Mouse (Mus musculus) CH12.LX (cell line): ENCODE data around the gene Plekhg6. TPM values are rescaled to one million over a fixed set of nuclear protein-coding genes. Genes with fewer than 3 reads are reported as not detected.

Experiments
- DNase-seq: peaks from one replicate; pipeline ENCODE4 v3.0.0-alpha.2; 2013; ENCODE audit errors: extremely low read depth
- H3K27ac ChIP-seq: 2 replicates; pipeline ENCODE4 v1.5.1; 2012; ENCODE audit warnings: low read depth, mild to moderate bottlenecking, control low read depth, moderate library complexity; ENCODE audit not compliant: insufficient read depth
- H3K27me3 ChIP-seq: replicated peaks from 2 replicates; pipeline ENCODE3; 2012; ENCODE audit warnings: inconsistent platforms
- H3K36me3 ChIP-seq, 2 experiments: replicated peaks in 1 of 2; 2 replicates each; pipeline versions ENCODE3 to v1.6.1; 2012; ENCODE audit warnings: inconsistent platforms in 1 of 2, low read length in 1 of 2, mild to moderate bottlenecking in 1 of 2, mixed read lengths in 1 of 2, moderate library complexity in 1 of 2; ENCODE audit not compliant: control insufficient read depth in 1 of 2, insufficient read depth in 1 of 2
- H3K4me1 ChIP-seq, 2 experiments: 2 replicates each; pipeline ENCODE4 v1.6.1; 2012; ENCODE audit warnings: inconsistent platforms in 1 of 2, moderate library complexity in 1 of 2; ENCODE audit not compliant: insufficient read depth in 2 of 2, control insufficient read depth in 1 of 2
- H3K4me2 ChIP-seq: 2 replicates; pipeline ENCODE4 v1.6.1; 2012; ENCODE audit warnings: low read depth, mild to moderate bottlenecking, control low read depth; ENCODE audit not compliant: poor library complexity, insufficient read depth, severe bottlenecking
- H3K4me3 ChIP-seq, 3 experiments: fragments of 150-350 bp in 1 of 3; sonication (generic) in 1 of 3; replicated peaks in 1 of 3; 2 replicates each; pipeline versions ENCODE3 to v1.5.1; 2011 to 2012; ENCODE audit warnings: low read depth in 2 of 3, low read length in 2 of 3, mild to moderate bottlenecking in 2 of 3, moderate library complexity in 2 of 3, control low read depth in 1 of 3, improper control_type of control experiment in 1 of 3, inconsistent platforms in 1 of 3, mixed read lengths in 1 of 3; ENCODE audit not compliant: poor library complexity in 1 of 3
- H3K79me2 ChIP-seq: replicated peaks from 2 replicates; pipeline ENCODE4 v1.6.1; 2012; ENCODE audit warnings: mild to moderate bottlenecking, moderate library complexity; ENCODE audit not compliant: control insufficient read depth, poor library complexity, insufficient read depth, severe bottlenecking; ENCODE audit errors: extremely low read depth
- H3K9ac ChIP-seq: 2 replicates; pipeline ENCODE4 v1.6.1; 2012; ENCODE audit warnings: low read depth, mild to moderate bottlenecking, control low read depth, moderate library complexity; ENCODE audit not compliant: insufficient read depth
- H3K9me3 ChIP-seq: replicated peaks from 2 replicates; pipeline ENCODE3; 2012; ENCODE audit warnings: low read length, inconsistent platforms, mixed read lengths
- BHLHE40 ChIP-seq: IDR thresholded peaks from 2 replicates; pipeline ENCODE4 v1.6.1; 2011; ENCODE audit warnings: mild to moderate bottlenecking, low read depth, low read length, improper control_type of control experiment
- CHD1 ChIP-seq: IDR thresholded peaks from 2 replicates; pipeline ENCODE4 v1.6.1; 2012; ENCODE audit warnings: low read depth, low read length, improper control_type of control experiment, inconsistent platforms
- CTCF ChIP-seq, 2 experiments: IDR thresholded peaks in 1 of 2; conservative IDR thresholded peaks in 1 of 2; 2 replicates each; pipeline ENCODE4 v1.5.1; 2011 to 2012; ENCODE audit warnings: low read depth in 2 of 2, low read length in 2 of 2, improper control_type of control experiment in 1 of 2, inconsistent platforms in 1 of 2, mild to moderate bottlenecking in 1 of 2, moderate library complexity in 1 of 2
- ELF1 ChIP-seq: IDR thresholded peaks from 2 replicates; pipeline ENCODE4 v1.6.1; 2014; ENCODE audit warnings: low read depth, mild to moderate bottlenecking, inconsistent platforms, low read length, improper control_type of control experiment
- ETS1 ChIP-seq: conservative IDR thresholded peaks from 2 replicates; pipeline ENCODE4 v1.6.1; 2012; ENCODE audit warnings: low read depth, mild to moderate bottlenecking, inconsistent platforms, low read length, improper control_type of control experiment, moderate library complexity
- GABPA ChIP-seq: IDR thresholded peaks from 2 replicates; pipeline ENCODE4 v1.6.1; 2012; ENCODE audit warnings: low read depth, low read length, improper control_type of control experiment, inconsistent platforms; ENCODE audit not compliant: insufficient replicate concordance
- HCFC1 ChIP-seq: IDR thresholded peaks from 2 replicates; pipeline ENCODE4 v1.6.1; 2012; ENCODE audit warnings: low read depth, mild to moderate bottlenecking, inconsistent platforms, low read length, improper control_type of control experiment
- JUN ChIP-seq: IDR thresholded peaks from 2 replicates; pipeline ENCODE4 v1.6.1; 2011; ENCODE audit warnings: low read depth, mild to moderate bottlenecking, low read length, improper control_type of control experiment, moderate library complexity; ENCODE audit not compliant: insufficient read depth
- MAFK ChIP-seq: IDR thresholded peaks from 2 replicates; pipeline ENCODE4 v1.6.1; 2011; ENCODE audit warnings: low read length, improper control_type of control experiment; ENCODE audit not compliant: insufficient replicate concordance
- MAX ChIP-seq: IDR thresholded peaks from 2 replicates; pipeline ENCODE4 v1.6.1; 2011; ENCODE audit warnings: low read length, improper control_type of control experiment
- MAZ ChIP-seq: IDR thresholded peaks from 2 replicates; pipeline ENCODE4 v1.6.1; 2012; ENCODE audit warnings: low read depth, mild to moderate bottlenecking, inconsistent platforms, low read length, improper control_type of control experiment, moderate library complexity
- MXI1 ChIP-seq: IDR thresholded peaks from 2 replicates; pipeline ENCODE4 v1.6.1; 2011; ENCODE audit warnings: mild to moderate bottlenecking, low read depth, low read length, improper control_type of control experiment
- PAX5 ChIP-seq: IDR thresholded peaks from 2 replicates; pipeline ENCODE4 v1.6.1; 2012; ENCODE audit warnings: low read length, inconsistent platforms, mixed read lengths
- POLR2A ChIP-seq: IDR thresholded peaks from 2 replicates; pipeline ENCODE4 v1.6.1; 2011; ENCODE audit warnings: low read depth, mild to moderate bottlenecking, improper control_type of control experiment, low read length
- RAD21 ChIP-seq: IDR thresholded peaks from 2 replicates; pipeline ENCODE4 v1.6.1; 2011; ENCODE audit warnings: low read depth, mild to moderate bottlenecking, low read length, improper control_type of control experiment, moderate library complexity
- RCOR1 ChIP-seq: conservative IDR thresholded peaks from 2 replicates; pipeline ENCODE4 v1.6.1; 2012; ENCODE audit warnings: low read depth, mild to moderate bottlenecking, inconsistent platforms, low read length, improper control_type of control experiment
- SIN3A ChIP-seq: IDR thresholded peaks from 2 replicates; pipeline ENCODE4 v1.6.1; 2012; ENCODE audit warnings: low read length, improper control_type of control experiment, inconsistent platforms
- SMC3 ChIP-seq: IDR thresholded peaks from 2 replicates; pipeline ENCODE4 v1.6.1; 2011; ENCODE audit warnings: low read depth, low read length, improper control_type of control experiment
- TBP ChIP-seq: conservative IDR thresholded peaks from 2 replicates; pipeline ENCODE4 v1.6.1; 2011; ENCODE audit warnings: low read depth, low read length, improper control_type of control experiment
- TCF12 ChIP-seq: IDR thresholded peaks from 2 replicates; pipeline ENCODE4 v1.6.1; 2014; ENCODE audit warnings: low read depth, mild to moderate bottlenecking, inconsistent platforms, low read length, improper control_type of control experiment
- USF1 ChIP-seq: IDR thresholded peaks from 2 replicates; pipeline ENCODE4 v1.6.1; 2014; ENCODE audit warnings: low read depth, mild to moderate bottlenecking, inconsistent platforms, low read length, improper control_type of control experiment
- USF2 ChIP-seq: conservative IDR thresholded peaks from 2 replicates; pipeline ENCODE4 v1.6.1; 2011; ENCODE audit warnings: low read depth, low read length, improper control_type of control experiment
- ZC3H11A ChIP-seq: IDR thresholded peaks from 2 replicates; pipeline ENCODE4 v1.6.1; 2012; ENCODE audit warnings: low read depth, mild to moderate bottlenecking, inconsistent platforms, low read length, improper control_type of control experiment
- dilution Hi-C: fragments of 300-500 bp; cut with MboI; formaldehyde crosslinking; loops from 2 replicates; pipeline ENCODE4 v1.14.3; 2020; ENCODE audit warnings: low sequenced_read_pairs; ENCODE audit not compliant: extremely low pct_unique_long_range_greater_than_20kb, extremely low pct_ligation_motif_present
- in situ Hi-C: fragments of 300-500 bp; cut with MboI; formaldehyde crosslinking; loops from 3 replicates; pipeline ENCODE4 v1.14.3; 2019; ENCODE audit warnings: low sequenced_read_pairs, low pct_ligation_motif_present, low pct_unique_long_range_greater_than_20kb, mixed read lengths
- polyA plus RNA-seq: library from polyadenylated mRNA; unstranded; fragments of >175 nt; gene quantifications from 2 replicates; pipeline ENCODE4 v1.2.1, GENCODE M21; 2012; ENCODE audit warnings: low read depth; ENCODE audit not compliant: insufficient read length
- total RNA-seq, 2 experiments: library from RNA; depleted of rRNA; stranded (reverse); fragments of 300-350 nt in 1 of 2; fragments of >200 nt in 1 of 2; gene quantifications; 2 replicates each; pipeline ENCODE4 v1.2.3; 2012 to 2014

Gene Plekhg6
- total and polyA plus RNA-seq, 3 experiments = not detected

GRCm38 (mm10) chr6:125317077-125317476, 63.5 kb downstream of the Plekhg6 start:
- dilution Hi-C loops = no loop called here
- DNase-seq = no peak
- no peaks in the 10 kb centered on the region for H3K79me2 ChIP-seq
- no peak overlapping the region for H3K27ac ChIP-seq
- no peak overlapping the region for H3K4me3 ChIP-seq
- H3K4me2 ChIP-seq = no peak overlapping the region
- no peak overlapping the region for H3K9ac ChIP-seq
- peaks cover 94% of the 10 kb centered on the region for H3K27me3 ChIP-seq
- H3K36me3 ChIP-seq = no peaks in the 10 kb centered on the region
- TF ChIP-seq MXI1 (no peak), USF1 (no peak), ELF1 (no peak), PAX5 (no peak), MAZ (no peak), RCOR1 (no peak), GABPA (no peak), RAD21 (no peak), POLR2A (no peak), SMC3 (no peak), CTCF (conservative IDR thresholded peaks at IDR 0.05 in 1 of 2, IDR thresholded peaks at IDR 0.05 in 1 of 2; ENCODE audit: low read depth in 2 of 2, low read length in 2 of 2) (no peak), ETS1 (no peak), CHD1 (no peak), BHLHE40 (no peak), JUN (no peak), MAFK (no peak), SIN3A (no peak), HCFC1 (no peak)
- TF ChIP-seq, all 38 proteins: peak for 0
- in situ Hi-C loops = no loop called here
- H3K4me1 ChIP-seq = no peaks in the 10 kb centered on the region
- H3K9me3 ChIP-seq = no peaks in the 10 kb centered on the region

- dilution Hi-C loops = no loop called here
- no peak overlapping the region for H3K4me3 ChIP-seq
- no peak overlapping the region for H3K27ac ChIP-seq
- TF ChIP-seq ZC3H11A = no peak
- no peak for TF ChIP-seq JUN
- no peak for TF ChIP-seq TCF12
- TF ChIP-seq TBP = no peak
- no peak for TF ChIP-seq MAX
- TF ChIP-seq ELF1 = no peak
- no peak for TF ChIP-seq CHD1
- no peak for TF ChIP-seq BHLHE40
- no peak for TF ChIP-seq USF2
- in situ Hi-C loops = no loop called here
- no peaks in the 10 kb centered on the region for H3K9me3 ChIP-seq
- no peaks in the 10 kb centered on the region for H3K79me2 ChIP-seq
- H3K4me2 ChIP-seq = no peak overlapping the region
- H3K4me1 ChIP-seq = no peaks in the 10 kb centered on the region
- no peaks in the 10 kb centered on the region for H3K36me3 ChIP-seq
- no peak for DNase-seq
- H3K9ac ChIP-seq = no peak overlapping the region
- peaks cover 88% of the 10 kb centered on the region for H3K27me3 ChIP-seq
Observed at GRCm38 (mm10) chr6:125314746-125315145, 65.8 kb downstream of the Plekhg6 start.
